Mouse (Mus musculus) midbrain, embryonic 16.5 days (tissue): ENCODE measurements around the gene Hoxa3. TPM values are rescaled to one million over a fixed set of nuclear protein-coding genes. Genes with fewer than 3 reads are reported as not detected.

Experiments used
- ATAC-seq: fragments of 200-750 bp; cut with Nextera tagmentation; 2 replicates; pipeline ENCODE4 v1.8.0; 2017; ENCODE audit warnings: moderate TSS enrichment
- H3K27ac ChIP-seq: fragments of 300-500 bp; sonication (generic); 2 replicates; pipeline ENCODE4 v1.5.1; 2014; ENCODE audit warnings: mild to moderate bottlenecking, low read length, mixed read lengths
- H3K27me3 ChIP-seq: fragments of 300-500 bp; sonication (generic); 2 replicates; pipeline ENCODE4 v1.6.1; 2014; ENCODE audit warnings: low read depth, low read length, mixed read lengths; ENCODE audit not compliant: control insufficient read depth, insufficient read depth
- H3K36me3 ChIP-seq: fragments of 300-500 bp; sonication (generic); 2 replicates; pipeline ENCODE4 v1.6.1; 2014; ENCODE audit warnings: mild to moderate bottlenecking, low read length, moderate library complexity, mixed read lengths; ENCODE audit not compliant: control insufficient read depth, insufficient read depth
- H3K4me1 ChIP-seq: fragments of 300-500 bp; sonication (generic); 2 replicates; pipeline ENCODE4 v1.6.1; 2014; ENCODE audit warnings: mild to moderate bottlenecking, low read length, mixed read lengths; ENCODE audit not compliant: control insufficient read depth, insufficient read depth
- H3K4me2 ChIP-seq: fragments of 300-500 bp; sonication (generic); 2 replicates; pipeline ENCODE4 v1.6.1; 2014; ENCODE audit warnings: mild to moderate bottlenecking, low read length, mixed read lengths
- H3K4me3 ChIP-seq: fragments of 300-500 bp; sonication (generic); 2 replicates; pipeline ENCODE4 v1.5.1; 2014; ENCODE audit warnings: low read depth, mild to moderate bottlenecking, low read length, moderate library complexity, mixed read lengths
- H3K9ac ChIP-seq: fragments of 300-500 bp; sonication (generic); 2 replicates; pipeline ENCODE4 v1.6.1; 2014; ENCODE audit warnings: low read depth, low read length, mixed read lengths
- H3K9me3 ChIP-seq: fragments of 300-500 bp; sonication (generic); replicated peaks from 2 replicates; pipeline ENCODE4 v1.6.1; 2014; ENCODE audit warnings: mild to moderate bottlenecking, low read length, mixed read lengths; ENCODE audit not compliant: control insufficient read depth, poor library complexity, severe bottlenecking
- WGBS: fragments of 180-500 bp; shearing (Covaris S2); extraction: QIAGEN DNeasy Blood & Tissue Kit; methylation state at CpG from one replicate; pipeline ENCODE4 v1.1.7; 2014; 5-methylcytosine and 5-hydroxymethylcytosine counted together
- polyA plus RNA-seq: library from polyadenylated mRNA; unstranded; fragments of >200 nt; fragmentation: Nextera tagmentation; extraction: Ambion mirVana; gene quantifications from 2 replicates; pipeline ENCODE4 v1.2.1, GENCODE M21; 2015

The Hoxa3 gene
- polyA plus RNA-seq, 1 experiment from 2014 or later, result not detected

GRCm38 (mm10) chr6:52241001-52241621 is 28.0 kb upstream of the Hoxa3 start:
- H3K4me3 ChIP-seq, result no peak overlapping the region
- H3K4me1 ChIP-seq, result no peaks in the 10 kb centered on the region
- no peak overlapping the region for H3K27ac ChIP-seq
- H3K9ac ChIP-seq, result no peak overlapping the region
- no peak for ATAC-seq
- H3K27me3 ChIP-seq, result peaks cover 85% of the 10 kb centered on the region
- H3K36me3 ChIP-seq, result no peaks in the 10 kb centered on the region
- H3K9me3 ChIP-seq, result peaks cover 4% of the 10 kb centered on the region; the same call in 1 of the 2 replicates
- WGBS, result 5% methylated on average over 9 of the region's 9 CpGs
- H3K4me2 ChIP-seq, result no peak overlapping the region

DNA sequence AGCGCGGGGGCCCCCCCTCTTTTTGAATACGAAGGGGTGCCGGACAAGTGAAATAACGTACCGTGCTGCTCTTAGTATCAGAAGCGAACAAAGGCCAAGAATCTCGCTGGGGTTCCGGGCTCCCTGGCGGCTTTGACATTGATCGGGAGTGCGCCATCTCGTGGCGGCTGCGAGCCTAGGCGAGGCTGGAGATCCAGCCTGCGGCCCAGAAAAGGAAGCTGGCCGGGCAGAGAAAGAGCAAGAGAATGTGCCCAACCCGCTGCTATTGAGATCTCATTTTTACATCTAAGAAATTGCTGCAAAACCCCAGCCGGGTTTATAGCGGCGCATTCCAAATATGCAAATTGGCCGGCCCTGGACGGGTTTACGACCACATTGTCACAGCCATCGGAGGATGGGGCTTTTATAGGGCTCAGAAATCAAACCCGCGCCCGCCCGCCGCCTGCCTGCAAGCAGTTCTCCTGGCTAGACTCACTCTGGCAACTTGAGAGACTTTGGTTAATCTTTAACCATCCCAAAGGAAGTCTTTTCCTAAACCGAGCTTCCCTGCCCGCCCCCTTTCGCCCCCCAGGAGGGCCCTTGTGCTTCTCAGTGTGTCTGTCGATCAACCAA is 27.4 kb upstream of the Hoxa3 start, which contains the start of gene Hoxa10:
TSS of gene Hoxa10 (minus strand) at position 466 of the 612 bp plus-strand sequence.
- H3K4me1 ChIP-seq, result no peaks in the 10 kb centered on the region
- ATAC-seq, result no peak
- H3K4me3 ChIP-seq, result no peak within 1 kb of the TSS
- peaks cover 85% of the 10 kb centered on the region for H3K27me3 ChIP-seq
- no peak within 1 kb of the TSS for H3K27ac ChIP-seq
- H3K9ac ChIP-seq, result no peak within 1 kb of the TSS
- H3K4me2 ChIP-seq, result no peak within 1 kb of the TSS
- peaks cover 3% of the 10 kb centered on the region; the same call in 1 of the 2 replicates for H3K9me3 ChIP-seq
- H3K36me3 ChIP-seq, result no peaks in the 10 kb centered on the region
- 2% methylated on average over 35 of the region's 35 CpGs for WGBS

GRCm38 (mm10) chr6:52239625-52240388 is 26.7 kb upstream of the Hoxa3 start:
- peaks cover 85% of the 10 kb centered on the region for H3K27me3 ChIP-seq
- H3K9ac ChIP-seq, result no peak overlapping the region
- no peak overlapping the region for H3K4me2 ChIP-seq
- WGBS, result 3% methylated on average over 30 of the region's 30 CpGs
- H3K4me3 ChIP-seq, result no peak overlapping the region
- H3K4me1 ChIP-seq, result no peaks in the 10 kb centered on the region
- H3K36me3 ChIP-seq, result no peaks in the 10 kb centered on the region
- H3K9me3 ChIP-seq, result no peaks in the 10 kb centered on the region
- H3K27ac ChIP-seq, result no peak overlapping the region
- no peak for ATAC-seq

GRCm38 (mm10) chr6:52238976-52239375 is 25.8 kb upstream of the Hoxa3 start:
- Histone ChIP-seq H3K4me1 (no peaks in the 10 kb centered on the region), H3K27ac (no peak overlapping the region), H3K9me3 (no peaks in the 10 kb centered on the region), H3K27me3 (peaks cover 90% of the 10 kb centered on the region), H3K4me2 (no peak overlapping the region), H3K36me3 (no peaks in the 10 kb centered on the region), H3K4me3 (no peak overlapping the region), H3K9ac (no peak overlapping the region)
- 1% methylated on average over 7 of the region's 7 CpGs for WGBS
- ATAC-seq, result no peak

GRCm38 (mm10) chr6:52238155-52238545 is 25.0 kb upstream of the Hoxa3 start:
- H3K9ac ChIP-seq, result no peak overlapping the region

DNA sequence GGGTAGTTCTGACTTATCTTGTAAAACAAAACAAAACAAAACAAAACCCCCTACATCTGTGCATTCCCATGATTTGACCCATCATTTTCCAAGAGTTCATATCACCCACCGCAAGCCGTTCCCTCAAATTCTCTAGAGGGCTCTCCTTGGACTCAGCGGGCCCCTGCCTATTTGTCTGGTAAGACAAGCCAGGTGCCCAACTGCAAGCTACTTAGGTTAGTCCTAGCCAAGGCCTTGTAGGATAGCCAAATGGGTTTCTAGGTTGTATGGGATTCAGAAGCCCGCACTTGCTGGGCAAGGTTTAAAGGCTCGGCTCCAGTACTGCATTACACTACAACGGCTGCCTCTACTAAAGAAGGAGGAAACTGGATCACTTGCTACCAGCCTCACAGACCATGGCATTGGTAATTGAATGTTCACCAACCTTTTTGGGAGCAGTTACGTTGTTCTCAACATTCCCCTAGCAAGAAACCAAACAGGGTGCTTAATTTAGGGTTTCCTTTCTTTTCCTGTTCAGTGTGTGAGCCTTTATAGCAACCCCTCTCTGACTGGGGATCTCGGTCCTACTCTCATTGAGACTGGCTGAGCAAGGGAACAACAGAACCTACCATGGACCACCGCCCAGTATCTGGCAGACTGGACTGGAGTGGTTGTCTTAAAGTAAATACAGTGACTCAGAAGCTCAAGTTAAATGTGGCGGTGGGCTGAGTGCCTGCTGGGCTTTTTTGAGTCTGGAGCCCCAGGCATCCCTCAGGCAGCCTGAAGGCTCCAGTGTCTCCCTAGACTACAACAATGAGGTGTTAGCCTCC is 24.4 kb upstream of the Hoxa3 start:
- no peak for ATAC-seq
- Histone ChIP-seq H3K4me3 (no peak overlapping the region), H3K27me3 (peaks cover 85% of the 10 kb centered on the region), H3K27ac (no peak overlapping the region), H3K9ac (no peak overlapping the region), H3K36me3 (no peaks in the 10 kb centered on the region), H3K4me2 (no peak overlapping the region), H3K9me3 (no peaks in the 10 kb centered on the region), H3K4me1 (no peaks in the 10 kb centered on the region)
- WGBS, result 12% methylated on average over 10 of the region's 10 CpGs

More at GRCm38 (mm10) chr6:52238155-52238545, 25.0 kb upstream of the Hoxa3 start:
- no peaks in the 10 kb centered on the region for H3K9me3 ChIP-seq
- no peak overlapping the region for H3K4me2 ChIP-seq
- WGBS, result 5% methylated on average over 7 of the region's 7 CpGs
- no peak overlapping the region for H3K4me3 ChIP-seq
- no peak overlapping the region for H3K27ac ChIP-seq
- peaks cover 90% of the 10 kb centered on the region for H3K27me3 ChIP-seq
- no peaks in the 10 kb centered on the region for H3K4me1 ChIP-seq
- no peak for ATAC-seq
- no peaks in the 10 kb centered on the region for H3K36me3 ChIP-seq

DNA sequence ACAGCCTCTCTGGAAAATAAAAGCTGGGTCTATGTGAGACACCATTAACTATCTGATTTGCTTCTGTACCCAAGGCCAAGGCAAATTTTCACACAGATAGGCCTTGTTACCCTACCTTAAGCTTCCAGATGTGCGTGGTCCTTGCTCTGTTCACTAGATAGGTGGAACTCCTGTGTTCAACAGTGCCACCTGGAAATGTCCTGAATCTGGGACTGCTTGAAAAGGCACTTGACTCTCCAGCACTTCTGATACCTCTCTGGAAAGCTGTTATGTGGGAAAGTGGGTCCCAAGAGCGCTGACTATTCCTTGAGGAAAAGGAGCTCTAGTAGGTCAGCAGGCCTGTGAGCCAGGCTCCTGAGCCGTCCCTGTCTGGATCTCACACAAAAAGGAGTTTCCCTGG is 23.7 kb upstream of the Hoxa3 start:
- Histone ChIP-seq H3K9me3 (no peaks in the 10 kb centered on the region), H3K27me3 (peaks cover 86% of the 10 kb centered on the region), H3K4me2 (no peak overlapping the region), H3K9ac (no peak overlapping the region), H3K27ac (no peak overlapping the region), H3K36me3 (no peaks in the 10 kb centered on the region), H3K4me1 (no peaks in the 10 kb centered on the region), H3K4me3 (no peak overlapping the region)
- WGBS, result 9% methylated on average over 3 of the region's 3 CpGs
- no peak for ATAC-seq

DNA sequence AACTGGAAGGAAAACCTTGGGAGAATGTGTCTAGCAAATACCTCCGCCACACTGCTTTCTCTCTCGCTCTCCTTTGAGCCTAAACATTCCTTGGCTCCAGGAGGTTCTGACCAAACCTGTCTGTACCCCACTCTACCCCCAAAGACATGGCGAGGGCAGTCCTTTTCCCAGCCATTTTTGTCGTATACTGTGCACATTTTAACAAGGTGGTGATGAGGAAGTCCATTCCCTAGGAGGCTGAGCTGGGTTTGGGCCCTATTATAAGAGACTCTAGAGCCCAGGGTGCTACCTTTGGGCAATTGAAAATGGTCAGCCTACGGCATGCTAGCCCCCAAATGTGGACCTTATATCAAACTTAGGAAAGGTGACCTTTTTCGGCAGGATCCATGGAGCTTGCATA is 22.7 kb upstream of the Hoxa3 start:
- 29% methylated on average over 6 of the region's 6 CpGs for WGBS

More for the DNA sequence above, 22.7 kb upstream of the Hoxa3 start:
- ATAC-seq, result no peak
- H3K9me3 ChIP-seq, result no peaks in the 10 kb centered on the region
- H3K36me3 ChIP-seq, result no peaks in the 10 kb centered on the region
- no peak overlapping the region for H3K4me3 ChIP-seq
- peaks cover 82% of the 10 kb centered on the region for H3K27me3 ChIP-seq
- H3K9ac ChIP-seq, result no peak overlapping the region
- H3K4me1 ChIP-seq, result no peaks in the 10 kb centered on the region
- H3K4me2 ChIP-seq, result no peak overlapping the region
- H3K27ac ChIP-seq, result no peak overlapping the region
